8 mouse cellular contexts compared by ENCODE assay signal in genomic region chr1:152955564-152956211, GRCm38 (mm10). TPM values are rescaled to one million over a fixed set of nuclear protein-coding genes. Genes with fewer than 3 reads are reported as not detected.
DNase-seq lines count a peak whose midpoint lies in the region; ATAC-seq and TF ChIP-seq lines count a peak whose summit lies in the region.

No protein-coding gene starts in this region.

- DNase-seq in heart, postnatal 4 days: no peak
- DNase-seq in G1E (ENCODE audit: low spot score): no peak
- peak; percentile 36 for DNase-seq in embryo, embryonic 9.5 days (ENCODE audit: extremely low spot score)
- DNase-seq in midbrain, embryonic 10.5 days (ENCODE audit: low spot score): peak; percentile 43
- DNase-seq in stomach, postnatal 0 days (ENCODE audit: low spot score): peak; percentile 14
- no peak for DNase-seq in natural killer cell, adult 2 months (ENCODE audit: low spot score in 2 of 2)

- no peak for TF ChIP-seq CTCF in G1E (IDR thresholded peaks at IDR 0.05; ENCODE audit: low read depth, low read length)
- no peak for TF ChIP-seq CTCF in stomach, postnatal 0 days (IDR thresholded peaks at IDR 0.05; ENCODE audit: low read depth)

- H3K9me3 ChIP-seq in heart, embryonic 11.5 days (replicated peaks; ENCODE audit: control insufficient read depth, low read length): no peaks in the 10 kb centered on the region
- peaks cover 10% of the 10 kb centered on the region for H3K9me3 ChIP-seq in G1E (replicated peaks)
- no peaks in the 10 kb centered on the region for H3K9me3 ChIP-seq in hindbrain, embryonic 16.5 days (ENCODE audit: control insufficient read depth, low read length)
- H3K9me3 ChIP-seq in midbrain, embryonic 10.5 days (replicated peaks): no peaks in the 10 kb centered on the region
- H3K9me3 ChIP-seq in stomach, postnatal 0 days (ENCODE audit: control insufficient read depth, low read length): no peaks in the 10 kb centered on the region

- H3K27ac ChIP-seq in heart, embryonic 11.5 days (ENCODE audit: low read depth, low read length): no peak overlapping the region
- peak overlapping the region; percentile 88 for H3K27ac ChIP-seq in hindbrain, embryonic 16.5 days (ENCODE audit: low read depth, low read length)
- H3K27ac ChIP-seq in midbrain, embryonic 10.5 days (replicated peaks): 0 out of 2 replicates have a peak overlapping the region, but pooled peaks have one; percentile 64
- no peak overlapping the region for H3K27ac ChIP-seq in stomach, postnatal 0 days (replicated peaks)

- 2% methylated on average over 40 of the region's 40 CpGs for WGBS in heart, embryonic 11.5 days (ENCODE audit: insufficient replicate concordance)
- WGBS in hindbrain, embryonic 16.5 days: under 1% methylated on average over 40 of the region's 40 CpGs
- WGBS in midbrain, embryonic 10.5 days: 2% methylated on average over 40 of the region's 40 CpGs
- WGBS in stomach, postnatal 0 days: 2% methylated on average over 40 of the region's 40 CpGs

- TF ChIP-seq EP300 in stomach, postnatal 0 days (optimal IDR thresholded peaks at IDR 0.05): no peak

- H3K9ac ChIP-seq in heart, embryonic 11.5 days (ENCODE audit: low read depth, low read length): no peak overlapping the region
- peak overlapping the region; percentile 85 for H3K9ac ChIP-seq in hindbrain, embryonic 16.5 days (ENCODE audit: low read depth, low read length)
- H3K9ac ChIP-seq in stomach, postnatal 0 days (ENCODE audit: low read length): no peak overlapping the region

- H3K27me3 ChIP-seq in heart, embryonic 11.5 days (ENCODE audit: control insufficient read depth, insufficient read depth, low read length): peaks cover 36% of the 10 kb centered on the region
- peaks cover 18% of the 10 kb centered on the region for H3K27me3 ChIP-seq in G1E (ENCODE audit: insufficient read depth, low read length)
- H3K27me3 ChIP-seq in hindbrain, embryonic 16.5 days (replicated peaks; ENCODE audit: control insufficient read depth, insufficient read depth, low read length): no peaks in the 10 kb centered on the region
- peaks cover 49% of the 10 kb centered on the region for H3K27me3 ChIP-seq in midbrain, embryonic 10.5 days (ENCODE audit: low read depth, poor library complexity, severe bottlenecking)
- H3K27me3 ChIP-seq in stomach, postnatal 0 days (ENCODE audit: control insufficient read depth, insufficient read depth, low read length): 0 out of 2 replicates have a peak, but pooled peaks cover 2% of the 10 kb centered on the region

- H3K36me3 ChIP-seq in heart, embryonic 11.5 days (ENCODE audit: control insufficient read depth, insufficient read depth, low read length): no peaks in the 10 kb centered on the region
- no peaks in the 10 kb centered on the region for H3K36me3 ChIP-seq in G1E (replicated peaks)
- no peaks in the 10 kb centered on the region for H3K36me3 ChIP-seq in hindbrain, embryonic 16.5 days (ENCODE audit: control insufficient read depth, insufficient read depth, low read length)
- H3K36me3 ChIP-seq in midbrain, embryonic 10.5 days: no peaks in the 10 kb centered on the region
- no peaks in the 10 kb centered on the region for H3K36me3 ChIP-seq in stomach, postnatal 0 days (ENCODE audit: control insufficient read depth, insufficient read depth, low read length)

- no peak for ATAC-seq in heart, embryonic 11.5 days (replicated peaks; ENCODE audit: insufficient number of reproducible peaks, low FRiP score, low TSS enrichment)
- no peak for ATAC-seq in G1E (ENCODE audit: extremely low read depth, insufficient number of reproducible peaks, low FRiP score, poor library complexity, severe bottlenecking)
- peak; percentile 46 for ATAC-seq in hindbrain, embryonic 16.5 days
- ATAC-seq in stomach, postnatal 0 days (ENCODE audit: low FRiP score, low TSS enrichment): no peak

- H3K4me2 ChIP-seq in heart, embryonic 11.5 days: peak overlapping the region; percentile 80
- H3K4me2 ChIP-seq in hindbrain, embryonic 16.5 days (ENCODE audit: low read length): peak overlapping the region; percentile 79
- H3K4me2 ChIP-seq in stomach, postnatal 0 days (replicated peaks; ENCODE audit: low read depth): peak overlapping the region; percentile 58

- H3K4me1 ChIP-seq in heart, embryonic 11.5 days (ENCODE audit: control insufficient read depth, insufficient read depth, low read length): peaks cover 14% of the 10 kb centered on the region
- peaks cover 11% of the 10 kb centered on the region for H3K4me1 ChIP-seq in G1E (ENCODE audit: insufficient read depth, low read depth, low read length)
- peaks cover 20% of the 10 kb centered on the region for H3K4me1 ChIP-seq in hindbrain, embryonic 16.5 days (ENCODE audit: control insufficient read depth, insufficient read depth, low read depth, low read length)
- H3K4me1 ChIP-seq in midbrain, embryonic 10.5 days: peaks cover 20% of the 10 kb centered on the region
- H3K4me1 ChIP-seq in stomach, postnatal 0 days (replicated peaks; ENCODE audit: control insufficient read depth, insufficient read depth): peaks cover 4% of the 10 kb centered on the region; the same call in 1 of the 2 replicates

- peak overlapping the region; percentile 41 for H3K4me3 ChIP-seq in heart, embryonic 11.5 days (ENCODE audit: low read depth, low read length)
- H3K4me3 ChIP-seq in G1E (ENCODE audit: low read depth, low read length): peak overlapping the region; percentile 20; the same call in 1 of the 2 replicates
- peak overlapping the region; percentile 74 for H3K4me3 ChIP-seq in hindbrain, embryonic 16.5 days (ENCODE audit: low read length)
- peak overlapping the region; percentile 68 for H3K4me3 ChIP-seq in midbrain, embryonic 10.5 days
- peak overlapping the region; percentile 32 for H3K4me3 ChIP-seq in stomach, postnatal 0 days (ENCODE audit: low read depth, low read length)

RNA-seq across cellular contexts. Expression of gene Nmnat2, which starts 0.9 kb away (rescaled TPM):
- polyA plus RNA-seq in heart, embryonic 11.5 days (2014; fragmentation: Nextera tagmentation; extraction: Ambion mirVana): 0.92 and 0.93 TPM in 2 replicates
- total RNA-seq in heart, postnatal 4 days (2021): 1 to 10 TPM; 1.2 to 1.5 TPM
- total RNA-seq in G1E (2014; fragmentation: Nextera tagmentation) (not detected in 2 replicates), G1E (2017) (0.22 TPM in 1 of 2 replicates, not detected in the other)
- not detected in 2 replicates for polyA plus RNA-seq in G1E (2012)
- polyA plus RNA-seq in hindbrain, embryonic 16.5 days (2015; fragmentation: Nextera tagmentation; extraction: Ambion mirVana): 75.4 and 83.4 TPM in 2 replicates
- 10.5 and 10.7 TPM in 2 replicates for polyA plus RNA-seq in midbrain, embryonic 10.5 days (2016; fragmentation: Nextera tagmentation; extraction: Ambion mirVana)
- 1.2 and 1.3 TPM in 2 replicates for polyA plus RNA-seq in stomach, postnatal 0 days (2015; fragmentation: Nextera tagmentation; extraction: Ambion mirVana)

RNA-seq across cellular contexts. Expression of gene Smg7, which starts 53.2 kb away (rescaled TPM):
- polyA plus RNA-seq in heart, embryonic 11.5 days (2014; fragmentation: Nextera tagmentation; extraction: Ambion mirVana): 31.6 and 34.9 TPM in 2 replicates
- 10 to 100 TPM; 49.7 to 54.8 TPM for total RNA-seq in heart, postnatal 4 days (2021)
- 150 and 156 TPM in 2 replicates for total RNA-seq in G1E (2014; fragmentation: Nextera tagmentation)
- total RNA-seq in G1E (2017): 36.1 and 37.6 TPM in 2 replicates
- 10.0 and 14.2 TPM in 2 replicates for polyA plus RNA-seq in G1E (2012)
- 27.3 and 32.6 TPM in 2 replicates for polyA plus RNA-seq in hindbrain, embryonic 16.5 days (2015; fragmentation: Nextera tagmentation; extraction: Ambion mirVana)
- polyA plus RNA-seq in midbrain, embryonic 10.5 days (2016; fragmentation: Nextera tagmentation; extraction: Ambion mirVana): 35.4 and 40.0 TPM in 2 replicates
- polyA plus RNA-seq in stomach, postnatal 0 days (2015; fragmentation: Nextera tagmentation; extraction: Ambion mirVana): 10.3 and 10.7 TPM in 2 replicates

Comparison
In these comparisons a context has a peak if more than half of its experiments do, and no peak if none do; other contexts are left out.
1. H3K27ac ChIP-seq: peak in hindbrain, embryonic 16.5 days (single experiment) and midbrain, embryonic 10.5 days (single experiment); none in heart, embryonic 11.5 days (single experiment) and stomach, postnatal 0 days (single experiment).
2. H3K4me3 ChIP-seq: peak in every context shown above with its lines; median percentile 74 in hindbrain, embryonic 16.5 days; 68 in midbrain, embryonic 10.5 days; 41 in heart, embryonic 11.5 days; 32 in stomach, postnatal 0 days; 20 in G1E.
3. DNase-seq: peak in embryo, embryonic 9.5 days (single experiment), midbrain, embryonic 10.5 days (single experiment) and stomach, postnatal 0 days (single experiment); none in heart, postnatal 4 days (single experiment), G1E (single experiment) and natural killer cell, adult 2 months (0 of 2).
4. Peak in every context shown above with its lines, with median percentiles within 50 percentile points of each other: H3K4me2 ChIP-seq.